Mouse (Mus musculus): ENCODE measurements at regions not wholly inside any gene's neighbourhood (a gene's known extent, or its start where the extent isn't known, plus 50 kb on each side); places are given as distances from the start of the nearest gene placed in this dataset.

DNA sequence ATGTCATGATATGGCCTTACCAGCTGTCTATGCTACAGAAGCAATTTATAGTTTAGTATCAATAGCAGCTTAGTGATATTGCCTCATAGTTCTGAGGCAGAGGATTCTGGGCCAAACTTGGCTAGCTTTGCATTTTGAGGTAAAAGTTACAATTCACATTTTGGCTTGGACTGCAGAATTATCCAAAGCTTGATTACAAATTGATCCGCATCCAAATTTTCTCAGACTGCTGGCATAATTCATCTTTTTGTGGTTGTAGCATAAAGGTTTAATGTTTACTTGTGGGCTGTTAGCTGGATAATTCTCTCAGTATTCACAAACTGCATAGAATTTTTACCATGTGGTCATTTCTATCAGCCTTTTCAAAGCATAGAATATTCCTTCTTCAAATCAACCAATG, 589.9 kb upstream of the Pdcd1 start:
- DNase-seq (ENCODE audit: low read depth, low spot score) = peak; percentile 15

DNA sequence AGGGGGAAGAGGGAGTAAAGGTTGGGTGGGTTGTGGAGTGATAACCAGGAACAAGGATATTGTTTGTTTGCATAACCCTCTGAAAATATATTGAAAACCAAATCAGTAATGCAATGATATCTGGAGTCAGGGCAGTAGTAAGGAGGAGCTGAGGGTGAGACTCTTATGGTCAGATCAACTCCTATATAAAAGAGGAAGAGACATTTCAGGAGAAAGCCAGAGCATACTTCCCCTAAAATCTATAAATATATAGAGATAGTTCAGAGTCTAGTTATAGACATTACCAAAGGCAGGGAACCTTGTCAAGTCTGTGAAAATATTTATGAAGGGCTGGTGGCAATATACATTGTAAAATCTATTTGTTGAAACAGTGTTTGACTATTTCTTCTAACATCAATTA, 605.9 kb upstream of the Pdcd1 start:
- DNase-seq (ENCODE audit: low read depth, low spot score) = no peak

- DNase-seq (ENCODE audit: low read depth, low spot score) = peak; percentile 48
Measured at GRCm38 (mm10) chr1:94671641-94672040, 619.3 kb upstream of the Pdcd1 start.

- DNase-seq (ENCODE audit: low read depth, low spot score) = no peak
Measured at GRCm38 (mm10) chr1:94700517-94700916, 612.9 kb upstream of the Fam174a start.

GRCm38 (mm10) chr1:94701688-94702087, 611.7 kb upstream of the Fam174a start:
- peak; percentile 7 for DNase-seq (ENCODE audit: low read depth, low spot score)

DNA sequence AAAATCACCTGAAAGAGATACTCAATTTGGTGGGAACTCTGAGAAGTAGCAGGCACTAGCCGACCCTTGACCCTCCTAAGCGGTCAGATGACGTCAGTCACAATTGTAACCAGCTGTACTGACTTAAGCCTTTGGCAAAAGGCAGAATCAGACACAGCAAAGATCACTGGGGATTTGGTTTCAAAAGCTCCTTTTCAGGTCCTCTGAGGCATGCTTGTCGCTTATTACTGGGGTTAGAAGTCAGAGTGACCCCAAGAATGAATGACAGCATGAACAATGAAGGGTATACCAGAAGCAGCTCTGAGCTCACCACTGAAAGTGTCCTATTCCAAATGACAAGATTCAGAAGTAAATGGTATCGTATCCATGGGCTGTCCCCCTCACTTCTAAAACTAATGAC, 600.6 kb upstream of the Fam174a start:
- DNase-seq (ENCODE audit: low read depth, low spot score) = no peak

DNA sequence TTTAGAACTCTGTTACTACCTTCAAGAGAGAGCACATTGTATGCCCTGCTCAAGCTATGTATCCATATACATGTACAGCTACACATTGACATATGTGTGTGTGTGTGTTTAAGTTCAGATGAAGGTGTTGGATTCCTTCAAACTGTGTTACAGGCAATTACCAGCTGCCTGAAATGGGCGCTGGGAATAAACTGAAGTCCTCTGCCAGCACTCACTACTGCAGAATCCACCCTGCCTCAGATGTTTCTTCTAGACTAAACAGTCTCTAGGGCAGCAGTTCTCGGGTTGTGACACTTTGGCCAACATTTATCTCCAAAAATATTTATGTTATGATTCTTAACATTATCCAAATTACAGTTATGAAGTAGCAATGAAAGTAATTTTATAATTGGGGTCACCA, 595.7 kb upstream of the Fam174a start:
- no peak for DNase-seq (ENCODE audit: low read depth, low spot score)

- no peak for DNase-seq (ENCODE audit: low read depth, low spot score)
Measured at GRCm38 (mm10) chr1:94753523-94753922, 559.9 kb upstream of the Fam174a start.

DNA sequence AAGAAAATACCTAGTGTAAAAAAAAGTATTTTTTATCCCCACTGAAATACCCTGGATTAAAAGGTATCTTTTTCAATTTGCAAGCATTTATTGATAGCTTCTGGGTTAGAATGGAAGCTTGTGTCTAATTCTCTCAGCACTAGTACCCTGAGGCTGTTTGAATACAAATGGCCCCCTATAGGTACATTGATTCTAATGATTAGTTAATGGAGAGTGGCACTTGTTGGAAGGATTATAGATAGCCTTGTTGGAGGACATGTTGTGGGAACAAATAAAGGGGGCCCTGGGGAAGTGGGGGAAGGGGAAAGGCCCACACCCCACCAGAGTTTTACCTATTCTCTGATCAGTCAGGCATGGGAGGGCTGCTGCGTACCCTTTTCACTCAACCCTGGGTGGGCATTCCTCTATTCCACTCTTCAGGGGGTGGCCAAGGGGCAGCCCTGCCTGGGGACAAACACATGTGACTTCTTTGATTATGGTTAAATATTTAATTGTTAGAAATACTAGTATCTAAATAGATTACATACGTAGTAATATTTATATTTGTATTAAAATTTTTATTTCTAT, 524.3 kb upstream of the Fam174a start:
- DNase-seq (ENCODE audit: low read depth, low spot score) = no peak

- no peak for DNase-seq (ENCODE audit: low read depth, low spot score)
Measured at GRCm38 (mm10) chr1:94790604-94791003, 522.8 kb upstream of the Fam174a start.

GRCm38 (mm10) chr1:94791052-94791451, 522.4 kb upstream of the Fam174a start:
- DNase-seq (ENCODE audit: low read depth, low spot score) = no peak

DNA sequence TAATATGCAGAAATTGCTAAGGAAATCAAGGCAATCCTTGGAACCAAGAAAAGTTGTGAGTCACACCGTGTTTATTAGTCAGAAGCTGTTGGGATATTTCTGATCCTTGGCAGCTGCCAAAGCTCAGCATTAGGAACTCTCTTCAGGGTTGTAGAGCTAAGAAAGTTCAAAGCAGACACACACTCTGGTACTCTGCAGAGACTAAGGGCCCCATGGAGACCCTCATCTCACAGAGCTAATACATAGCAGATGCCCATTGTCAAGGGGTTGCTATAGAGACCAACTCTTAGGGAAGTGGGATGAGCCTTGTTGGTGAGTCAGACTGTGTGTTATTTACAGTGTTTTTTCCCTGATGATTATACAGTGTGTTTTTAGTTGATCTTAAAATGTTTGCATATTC, 517.4 kb upstream of the Fam174a start:
- peak; percentile 29 for DNase-seq (ENCODE audit: low read depth, low spot score)

DNA sequence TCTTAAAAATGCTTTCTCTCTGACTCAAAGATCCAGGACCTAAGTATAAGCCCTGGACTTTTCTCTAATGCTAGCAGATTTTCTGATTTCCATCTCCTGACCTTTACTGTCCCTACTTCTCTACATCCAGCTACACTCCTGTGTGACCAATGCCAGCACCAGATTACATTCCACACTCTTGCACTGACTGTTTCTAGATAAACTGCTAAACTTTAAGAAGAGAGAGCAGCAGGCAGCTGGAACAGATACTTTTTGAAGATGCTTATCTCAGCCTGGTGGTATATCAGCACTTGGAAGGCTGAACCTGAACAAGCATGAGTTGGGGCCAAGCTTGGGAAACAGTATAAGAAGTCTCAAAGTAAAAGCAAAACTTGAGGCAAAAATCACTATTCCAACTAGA, 509.7 kb upstream of the Fam174a start:
- no peak for DNase-seq (ENCODE audit: low read depth, low spot score)

DNA sequence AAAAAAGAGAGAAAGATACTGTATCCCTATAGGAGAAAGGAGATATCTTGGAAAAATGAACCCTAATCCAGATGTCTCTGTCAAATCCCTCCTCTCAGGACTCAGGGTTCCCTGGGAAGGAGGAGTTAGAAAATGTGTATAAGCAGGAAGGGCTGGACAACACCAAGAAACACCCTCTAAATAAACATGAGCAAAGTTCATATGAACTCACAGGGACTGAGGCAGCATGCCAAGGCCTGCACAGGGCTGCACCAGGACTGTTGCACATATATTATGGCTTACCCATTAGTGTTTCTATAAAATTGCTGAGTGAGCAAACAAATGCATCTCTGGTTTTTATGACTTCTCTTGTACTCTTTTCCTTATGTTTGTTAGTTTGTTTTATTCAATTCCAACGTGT, 508.5 kb upstream of the Fam174a start:
- no peak for DNase-seq (ENCODE audit: low read depth, low spot score)

- DNase-seq (ENCODE audit: low read depth, low spot score) = no peak
Measured at GRCm38 (mm10) chr1:94827628-94828027, 485.8 kb upstream of the Fam174a start.

GRCm38 (mm10) chr1:94835982-94836381, 477.4 kb upstream of the Fam174a start:
- no peak for DNase-seq (ENCODE audit: low read depth, low spot score)

DNA sequence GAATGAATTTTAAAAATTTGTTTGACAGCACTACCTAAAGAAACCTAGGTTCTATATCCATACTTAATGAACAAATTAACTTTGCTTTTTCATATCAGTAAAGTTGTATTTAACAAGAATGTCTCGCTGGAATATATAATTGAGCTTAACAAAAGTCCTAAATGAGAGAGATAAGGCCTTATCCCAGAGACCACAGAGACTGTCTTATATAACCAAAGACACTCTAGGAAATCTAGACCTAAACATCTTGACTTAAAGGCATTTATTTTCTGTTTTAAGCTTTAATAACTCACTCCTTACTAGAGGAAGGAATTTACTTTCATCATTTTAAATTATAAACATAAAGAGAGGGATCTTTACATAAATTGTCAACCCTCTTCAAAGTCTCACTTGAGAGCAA, 461.9 kb upstream of the Fam174a start:
- DNase-seq (ENCODE audit: low read depth, low spot score) = no peak

GRCm38 (mm10) chr1:94858464-94858863, 455.0 kb upstream of the Fam174a start:
- DNase-seq (ENCODE audit: low read depth, low spot score) = no peak

DNA sequence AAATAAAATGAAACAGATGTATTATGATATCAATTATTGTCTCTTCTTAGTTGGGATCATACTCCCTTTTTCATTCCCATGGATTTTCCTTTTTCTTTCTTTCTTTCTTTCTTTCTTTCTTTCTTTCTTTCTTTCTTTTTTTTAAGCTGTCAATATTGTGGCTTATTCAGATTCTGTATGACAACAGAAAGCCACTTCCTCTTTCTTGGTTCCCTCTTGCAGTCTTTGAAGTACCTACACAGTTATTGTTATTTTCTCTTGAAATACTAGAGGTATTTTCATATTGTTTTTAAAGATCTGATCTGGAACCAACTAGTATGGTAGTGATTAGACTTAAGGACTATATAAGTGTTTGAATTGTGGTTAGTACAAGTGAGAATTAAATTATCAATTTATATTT, 444.6 kb upstream of the Fam174a start:
- DNase-seq (ENCODE audit: low read depth, low spot score) = no peak

DNA sequence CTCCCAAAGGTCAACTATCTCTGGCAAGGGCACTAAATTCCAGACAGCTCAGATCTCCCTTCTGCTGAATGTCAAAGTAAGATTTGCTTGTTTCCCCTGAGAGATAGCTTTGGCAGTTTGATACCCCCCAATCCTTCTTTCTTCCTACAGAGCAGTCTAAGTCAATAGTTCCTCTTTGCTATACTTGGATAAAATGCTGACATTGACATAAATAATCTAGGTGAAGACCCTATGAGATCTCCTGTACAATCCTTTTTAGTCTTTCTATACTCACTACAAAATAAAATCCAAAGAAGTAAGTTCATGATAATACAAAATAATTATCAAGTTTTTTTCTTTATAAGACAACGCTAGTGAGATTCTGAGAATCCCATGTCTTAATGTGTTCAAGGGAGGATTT, 432.9 kb upstream of the Fam174a start:
- DNase-seq (ENCODE audit: low read depth, low spot score) = no peak

DNA sequence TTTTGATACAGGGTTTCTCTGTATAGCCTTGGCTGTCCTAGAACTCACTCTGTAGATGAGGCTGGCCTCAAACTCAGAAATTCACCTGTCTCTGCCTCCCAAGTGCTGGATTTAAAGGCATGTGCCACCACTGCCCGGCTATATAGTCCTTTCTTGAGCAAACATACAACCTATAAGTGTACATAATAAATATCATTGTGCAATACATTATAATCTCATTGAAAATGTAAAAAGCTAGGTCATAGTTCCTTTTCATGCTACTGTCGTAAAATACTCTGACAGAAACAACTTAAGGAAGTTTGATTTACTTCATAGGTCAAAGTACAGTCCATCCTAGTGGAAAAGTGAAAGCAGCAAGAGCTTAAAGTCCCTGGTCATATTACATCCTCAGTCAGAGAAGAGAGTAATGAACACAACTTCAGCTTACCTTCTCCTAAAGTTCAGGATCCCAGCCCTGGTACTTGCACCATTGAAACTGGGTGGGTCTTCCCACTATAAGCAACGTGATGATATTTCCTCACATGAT, 408.4 kb upstream of the Fam174a start:
- no peak for DNase-seq (ENCODE audit: low read depth, low spot score)

DNA sequence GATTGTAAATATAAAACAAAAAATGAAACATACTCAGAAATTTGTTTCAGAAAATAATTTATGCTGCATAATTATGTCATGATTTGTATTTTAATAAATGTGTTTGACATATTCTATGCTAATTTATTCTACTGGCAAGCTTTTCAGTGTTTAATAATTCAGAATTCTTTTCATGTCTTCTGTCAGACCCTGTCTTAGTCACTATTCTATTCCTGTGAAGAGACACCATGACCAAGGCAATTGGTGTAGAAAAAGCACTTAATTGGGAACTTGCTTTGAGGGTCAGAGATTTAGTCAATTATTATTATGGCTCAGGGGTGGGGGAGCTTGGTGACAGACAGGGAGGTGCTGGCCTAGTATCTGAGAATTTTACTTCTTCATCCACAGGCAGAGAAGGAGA, 402.6 kb upstream of the Fam174a start:
- DNase-seq (ENCODE audit: low read depth, low spot score) = no peak
